Mouse (Mus musculus): ENCODE measurements around the gene Kdm2a. TPM values are rescaled to one million over a fixed set of nuclear protein-coding genes. Genes with fewer than 3 reads are reported as not detected.

The Kdm2a gene
- polyA plus RNA-seq, 1 experiment from 2014 or later = 42.0 TPM

DNA sequence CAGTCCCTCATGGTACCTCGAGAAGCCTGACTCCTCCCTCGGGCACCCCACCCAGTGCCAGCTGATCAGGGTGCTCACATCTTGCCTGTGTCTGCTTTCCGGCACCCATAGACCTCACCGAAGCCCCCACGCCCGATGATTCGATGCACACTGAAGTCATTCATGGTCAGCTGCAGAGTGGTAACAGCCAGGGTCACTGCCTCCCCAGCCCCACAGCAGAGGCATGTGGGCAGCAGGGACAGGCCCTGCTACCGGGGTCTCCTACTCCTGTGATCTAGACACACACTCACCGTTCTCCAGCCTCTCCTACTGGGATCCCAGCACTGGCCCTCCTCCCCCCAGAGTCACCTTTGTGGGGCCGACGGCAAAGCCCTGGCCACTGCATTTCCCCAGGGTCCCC is 106.9 kb downstream of the Kdm2a start:
- DNase-seq (ENCODE audit: low spot score, missing footprints) (no peak), ATAC-seq (ENCODE audit: low FRiP score) (no peak)
- Histone ChIP-seq H3K27ac (ENCODE audit: low read depth, low read length) (no peak overlapping the region), H3K27me3 (ENCODE audit: control insufficient read depth, insufficient read depth, low read length) (no peaks in the 10 kb centered on the region), H3K9me3 (ENCODE audit: control insufficient read depth, low read length) (no peaks in the 10 kb centered on the region), H3K4me3 (ENCODE audit: low read depth, low read length) (no peak overlapping the region), H3K36me3 (ENCODE audit: control insufficient read depth, insufficient read depth, low read length) (peaks cover 31% of the 10 kb centered on the region), H3K9ac (ENCODE audit: low read length) (no peak overlapping the region), H3K4me2 (no peak overlapping the region), H3K4me1 (ENCODE audit: control insufficient read depth, insufficient read depth, low read length) (no peaks in the 10 kb centered on the region)
- 95% methylated on average over 11 of the region's 11 CpGs for WGBS

DNA sequence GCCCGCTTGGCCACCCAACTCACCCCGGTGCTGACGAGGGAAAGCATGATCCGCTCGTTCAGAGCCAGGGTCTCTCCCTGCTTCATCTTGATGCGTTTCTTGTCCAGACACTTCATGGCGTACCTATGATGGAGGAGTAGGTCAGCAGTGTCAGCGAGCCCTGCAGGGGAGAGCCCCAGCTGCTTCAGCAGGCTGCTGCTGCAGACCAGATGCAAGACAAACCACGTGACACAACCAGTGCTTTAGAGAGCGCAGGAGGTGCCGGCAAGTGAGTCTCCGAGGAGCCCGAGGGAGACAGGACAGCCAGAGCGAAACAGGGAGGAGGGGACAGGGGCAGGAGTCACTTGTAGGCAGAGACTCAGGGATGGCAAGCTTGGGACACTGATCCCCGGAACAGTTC is 107.3 kb downstream of the Kdm2a start:
- peaks cover 32% of the 10 kb centered on the region for H3K36me3 ChIP-seq (ENCODE audit: control insufficient read depth, insufficient read depth, low read length)
- H3K27ac ChIP-seq (ENCODE audit: low read depth, low read length) = no peak overlapping the region
- no peak overlapping the region for H3K9ac ChIP-seq (ENCODE audit: low read length)
- ATAC-seq (ENCODE audit: low FRiP score) = no peak
- H3K4me3 ChIP-seq (ENCODE audit: low read depth, low read length) = no peak overlapping the region
- H3K27me3 ChIP-seq (ENCODE audit: control insufficient read depth, insufficient read depth, low read length) = no peaks in the 10 kb centered on the region
- H3K4me1 ChIP-seq (ENCODE audit: control insufficient read depth, insufficient read depth, low read length) = no peaks in the 10 kb centered on the region
- no peaks in the 10 kb centered on the region for H3K9me3 ChIP-seq (ENCODE audit: control insufficient read depth, low read length)
- DNase-seq (ENCODE audit: low spot score, missing footprints) = no peak
- WGBS = 76% methylated on average over 15 of the region's 15 CpGs
- H3K4me2 ChIP-seq = no peak overlapping the region

DNA sequence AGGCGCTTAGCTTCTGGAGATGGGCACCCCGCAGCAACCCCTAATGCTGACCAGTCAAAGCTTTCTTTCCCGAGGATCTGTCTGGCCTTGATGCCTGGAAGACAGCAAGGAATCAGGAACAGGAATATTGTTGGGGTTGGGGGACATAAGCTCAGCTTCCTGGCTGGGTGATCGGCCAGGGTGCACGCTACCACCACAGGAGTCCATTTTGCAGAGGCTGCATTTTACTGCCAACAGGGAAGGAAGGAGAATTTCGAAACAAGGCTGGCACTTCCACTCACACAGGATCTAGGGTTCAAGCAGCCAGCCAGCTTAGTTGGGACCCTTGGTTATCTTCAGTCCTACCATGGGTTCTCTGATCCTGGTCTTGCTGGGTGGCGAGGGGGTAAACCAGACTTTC is 114.4 kb downstream of the Kdm2a start:
- ATAC-seq (ENCODE audit: low FRiP score) (no peak; the same call in 1 of the 2 replicates), DNase-seq (ENCODE audit: low spot score, missing footprints) (no peak)

DNA sequence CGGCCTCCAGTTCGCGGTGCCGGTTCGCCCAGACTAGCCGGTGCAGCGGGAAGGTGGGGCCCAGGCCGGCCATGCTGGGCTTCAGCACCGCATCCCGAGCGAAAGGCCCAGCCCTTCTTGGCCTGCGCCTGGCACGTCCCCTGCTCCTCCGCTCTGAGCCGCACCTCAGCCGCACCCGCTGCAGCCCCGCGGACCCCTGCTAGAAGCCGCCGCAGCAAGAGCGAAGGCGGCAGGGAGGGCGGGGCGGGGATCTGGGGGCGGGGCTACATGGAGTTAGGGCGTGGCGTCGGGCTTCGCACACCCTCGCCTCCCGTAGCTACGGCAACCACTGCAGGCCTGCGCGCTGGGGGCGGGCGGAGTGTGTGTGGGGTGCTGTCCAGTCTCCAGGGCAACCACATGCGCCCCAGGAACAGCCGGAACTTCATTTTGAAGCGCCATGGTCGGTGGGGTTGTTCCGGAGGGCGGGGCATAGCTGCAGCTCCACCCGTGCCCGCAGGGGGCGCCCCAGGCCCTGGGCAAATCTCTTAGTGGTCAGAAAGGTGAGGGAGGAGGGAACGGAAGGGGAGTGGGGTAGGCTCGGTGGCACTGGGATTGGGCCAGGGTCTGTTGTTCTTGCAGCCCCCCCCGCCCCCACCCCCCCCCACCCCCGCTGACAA is 115.1 kb downstream of the Kdm2a start, which contains the start of gene Ankrd13d:
TSS of gene Ankrd13d (minus strand) at position 240 of the 656 bp plus-strand sequence.
- Histone ChIP-seq H3K9ac (ENCODE audit: low read length) (peak within 1 kb of the TSS; percentile 81), H3K4me1 (ENCODE audit: control insufficient read depth, insufficient read depth, low read length) (peaks cover 2% of the 10 kb centered on the region; the same call in 1 of the 2 replicates), H3K9me3 (ENCODE audit: control insufficient read depth, low read length) (peaks cover 2% of the 10 kb centered on the region; the same call in 1 of the 2 replicates), H3K27ac (ENCODE audit: low read depth, low read length) (no peak within 1 kb of the TSS), H3K27me3 (ENCODE audit: control insufficient read depth, insufficient read depth, low read length) (peaks cover 3% of the 10 kb centered on the region), H3K36me3 (ENCODE audit: control insufficient read depth, insufficient read depth, low read length) (peaks cover 17% of the 10 kb centered on the region), H3K4me2 (peak within 1 kb of the TSS; percentile 82), H3K4me3 (ENCODE audit: low read depth, low read length) (peak within 1 kb of the TSS; percentile 64)
- under 1% methylated on average over 46 of the region's 50 CpGs for WGBS
- DNase-seq (ENCODE audit: low spot score, missing footprints) (peak; percentile 99), ATAC-seq (ENCODE audit: low FRiP score) (peak; percentile 96)

More for the DNA sequence above, 114.4 kb downstream of the Kdm2a start:
- H3K27me3 ChIP-seq (ENCODE audit: control insufficient read depth, insufficient read depth, low read length) = peaks cover 3% of the 10 kb centered on the region
- H3K36me3 ChIP-seq (ENCODE audit: control insufficient read depth, insufficient read depth, low read length) = peaks cover 20% of the 10 kb centered on the region
- H3K9me3 ChIP-seq (ENCODE audit: control insufficient read depth, low read length) = peaks cover 2% of the 10 kb centered on the region; the same call in 1 of the 2 replicates
- H3K9ac ChIP-seq (ENCODE audit: low read length) = no peak overlapping the region
- no peak overlapping the region for H3K27ac ChIP-seq (ENCODE audit: low read depth, low read length)
- 53% methylated on average over 7 of the region's 7 CpGs for whole genome bisulfite sequencing
- H3K4me1 ChIP-seq (ENCODE audit: control insufficient read depth, insufficient read depth, low read length) = peaks cover 2% of the 10 kb centered on the region; the same call in 1 of the 2 replicates
- peak overlapping the region; percentile 82; the same call in 1 of the 2 replicates for H3K4me2 ChIP-seq
- peak overlapping the region; percentile 64 for H3K4me3 ChIP-seq (ENCODE audit: low read depth, low read length)

DNA sequence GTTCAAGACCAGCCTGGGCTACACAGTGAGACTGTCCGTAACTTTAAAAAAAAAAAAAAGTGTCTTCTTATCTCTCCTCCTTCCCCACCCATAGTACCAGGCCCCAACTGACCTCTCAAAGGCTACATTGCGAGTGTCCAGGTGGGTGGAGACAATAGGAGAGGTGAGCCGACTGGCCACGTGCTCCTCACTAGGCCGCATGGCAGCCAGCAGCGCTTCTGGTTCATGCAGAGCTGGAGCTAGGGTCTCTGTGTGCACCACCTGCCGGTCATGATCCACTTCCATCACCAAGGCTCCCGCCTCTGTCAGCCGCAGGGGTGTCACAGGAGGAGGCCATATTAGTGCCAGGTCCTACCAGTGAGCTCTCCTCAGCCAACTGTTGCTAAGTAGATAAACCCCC is 117.7 kb downstream of the Kdm2a start:
- 94% methylated on average over 9 of the region's 9 CpGs for WGBS
- Histone ChIP-seq H3K9me3 (ENCODE audit: control insufficient read depth, low read length) (peaks cover 2% of the 10 kb centered on the region; the same call in 1 of the 2 replicates), H3K4me1 (ENCODE audit: control insufficient read depth, insufficient read depth, low read length) (peaks cover 2% of the 10 kb centered on the region; the same call in 1 of the 2 replicates), H3K36me3 (ENCODE audit: control insufficient read depth, insufficient read depth, low read length) (peaks cover 3% of the 10 kb centered on the region), H3K4me2 (no peak overlapping the region), H3K9ac (ENCODE audit: low read length) (no peak overlapping the region), H3K4me3 (ENCODE audit: low read depth, low read length) (no peak overlapping the region), H3K27me3 (ENCODE audit: control insufficient read depth, insufficient read depth, low read length) (peaks cover 3% of the 10 kb centered on the region), H3K27ac (ENCODE audit: low read depth, low read length) (no peak overlapping the region)
- no peak for DNase-seq (ENCODE audit: low spot score, missing footprints)
- no peak for ATAC-seq (ENCODE audit: low FRiP score)

DNA sequence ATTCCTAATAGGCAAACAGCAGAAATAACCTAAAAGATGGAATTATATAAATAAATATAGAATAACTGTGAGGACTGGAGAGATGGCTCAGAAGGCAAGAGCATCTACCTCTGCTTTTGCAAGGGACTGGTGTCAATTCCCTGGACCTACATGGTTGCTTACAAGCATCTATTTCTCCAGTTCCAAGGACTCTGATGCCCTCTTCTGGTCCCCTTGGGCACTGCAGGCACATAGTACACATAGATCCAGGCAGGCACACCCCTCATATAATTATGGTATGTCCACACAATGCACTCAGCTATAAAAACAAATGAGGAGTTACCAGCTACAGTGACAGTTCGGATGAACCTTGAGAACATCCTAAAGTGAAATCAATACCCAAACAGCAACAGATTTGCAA is 118.6 kb downstream of the Kdm2a start:
- no peak for ATAC-seq (ENCODE audit: low FRiP score)
- H3K4me2 ChIP-seq = no peak overlapping the region
- 91% methylated on average over 1 of the region's 1 CpGs for WGBS
- H3K36me3 ChIP-seq (ENCODE audit: control insufficient read depth, insufficient read depth, low read length) = peaks cover 3% of the 10 kb centered on the region
- H3K4me1 ChIP-seq (ENCODE audit: control insufficient read depth, insufficient read depth, low read length) = peaks cover 2% of the 10 kb centered on the region; the same call in 1 of the 2 replicates
- DNase-seq (ENCODE audit: low spot score, missing footprints) = no peak
- H3K9ac ChIP-seq (ENCODE audit: low read length) = no peak overlapping the region
- peaks cover 2% of the 10 kb centered on the region; the same call in 1 of the 2 replicates for H3K9me3 ChIP-seq (ENCODE audit: control insufficient read depth, low read length)
- no peak overlapping the region for H3K4me3 ChIP-seq (ENCODE audit: low read depth, low read length)
- peaks cover 3% of the 10 kb centered on the region for H3K27me3 ChIP-seq (ENCODE audit: control insufficient read depth, insufficient read depth, low read length)
- no peak overlapping the region for H3K27ac ChIP-seq (ENCODE audit: low read depth, low read length)

DNA sequence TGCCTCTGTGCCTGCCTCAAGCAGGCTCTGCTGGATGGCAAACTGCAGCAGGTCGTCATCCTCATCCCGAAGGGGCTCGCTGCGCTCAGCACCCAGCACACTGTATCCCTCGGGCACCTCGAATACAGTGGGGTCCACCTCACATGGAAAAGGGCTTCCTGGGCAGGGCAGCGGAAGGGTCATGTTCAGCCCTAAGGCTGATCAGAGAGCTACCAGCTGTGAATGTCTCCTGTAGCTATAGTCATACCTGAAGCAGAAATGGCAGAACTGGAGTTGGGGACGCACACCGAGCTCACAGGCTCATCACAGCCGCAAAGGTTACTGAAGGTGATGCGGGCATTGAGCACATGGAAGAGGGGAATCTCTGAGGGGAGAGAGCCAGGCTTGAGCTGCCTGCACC is 127.1 kb downstream of the Kdm2a start:
- Histone ChIP-seq H3K9me3 (ENCODE audit: control insufficient read depth, low read length) (no peaks in the 10 kb centered on the region), H3K4me1 (ENCODE audit: control insufficient read depth, insufficient read depth, low read length) (no peaks in the 10 kb centered on the region; the same call in 1 of the 2 replicates), H3K27me3 (ENCODE audit: control insufficient read depth, insufficient read depth, low read length) (peaks cover 15% of the 10 kb centered on the region; the same call in 1 of the 2 replicates), H3K9ac (ENCODE audit: low read length) (no peak overlapping the region), H3K36me3 (ENCODE audit: control insufficient read depth, insufficient read depth, low read length) (no peaks in the 10 kb centered on the region), H3K4me3 (ENCODE audit: low read depth, low read length) (no peak overlapping the region), H3K27ac (ENCODE audit: low read depth, low read length) (no peak overlapping the region), H3K4me2 (no peak overlapping the region)
- 96% methylated on average over 11 of the region's 11 CpGs for WGBS
- ATAC-seq (ENCODE audit: low FRiP score) (no peak), DNase-seq (ENCODE audit: low spot score, missing footprints) (no peak)

DNA sequence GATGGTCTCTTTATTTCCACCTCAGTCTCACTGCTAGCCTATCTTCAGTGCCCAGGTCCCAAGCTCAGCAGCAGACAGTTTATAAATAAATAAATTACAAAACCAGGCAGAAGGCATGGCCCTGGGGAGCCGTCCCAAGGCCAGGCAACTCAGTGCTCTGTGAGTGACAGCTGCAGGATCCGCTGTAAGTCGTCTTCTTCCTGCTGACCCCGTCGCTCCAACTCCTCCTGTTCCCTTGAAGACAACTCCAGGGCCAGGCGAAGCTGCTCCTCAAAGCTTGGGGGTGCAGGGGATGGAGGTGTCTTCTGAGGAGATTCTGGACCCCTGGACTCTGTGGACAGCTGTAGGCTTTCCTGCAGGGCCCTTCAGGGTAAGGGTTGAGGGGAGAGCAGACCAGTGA is 127.9 kb downstream of the Kdm2a start:
- H3K9ac ChIP-seq (ENCODE audit: low read length) = no peak overlapping the region
- H3K4me3 ChIP-seq (ENCODE audit: low read depth, low read length) = no peak overlapping the region
- no peaks in the 10 kb centered on the region for H3K9me3 ChIP-seq (ENCODE audit: control insufficient read depth, low read length)
- WGBS = 71% methylated on average over 6 of the region's 6 CpGs
- no peaks in the 10 kb centered on the region; the same call in 1 of the 2 replicates for H3K4me1 ChIP-seq (ENCODE audit: control insufficient read depth, insufficient read depth, low read length)
- H3K27ac ChIP-seq (ENCODE audit: low read depth, low read length) = no peak overlapping the region
- H3K27me3 ChIP-seq (ENCODE audit: control insufficient read depth, insufficient read depth, low read length) = peaks cover 15% of the 10 kb centered on the region; the same call in 1 of the 2 replicates
- DNase-seq (ENCODE audit: low spot score, missing footprints) (no peak), ATAC-seq (ENCODE audit: low FRiP score) (no peak)
- H3K4me2 ChIP-seq = no peak overlapping the region
- no peaks in the 10 kb centered on the region for H3K36me3 ChIP-seq (ENCODE audit: control insufficient read depth, insufficient read depth, low read length)
